Mouse (Mus musculus) liver, postnatal 0 days (tissue): ENCODE measurements around the gene Gm45021. TPM values are rescaled to one million over a fixed set of nuclear protein-coding genes. Genes with fewer than 3 reads are reported as not detected.
A peak's percentile ranks its signal among the peaks of the same experiment; 100 is the strongest.

Source experiments
- ATAC-seq: fragments of 200-750 bp; cut with Nextera tagmentation; 2 replicates; pipeline ENCODE4 v1.8.0; 2017; ENCODE audit warnings: mild to moderate bottlenecking, moderate library complexity
- DNase-seq: peaks from one replicate; pipeline ENCODE4 v3.0.0-alpha.2; 2016
- H3K27ac ChIP-seq: fragments of 300-500 bp; sonication (generic); 2 replicates; pipeline ENCODE4 v1.5.1; 2014; ENCODE audit warnings: antibody characterized with exemption, moderate library complexity, mild to moderate bottlenecking, low read depth
- H3K27me3 ChIP-seq: fragments of 300-500 bp; sonication (generic); 2 replicates; pipeline ENCODE4 v1.6.1; 2014; ENCODE audit warnings: low read length, control low read depth, mixed read lengths; ENCODE audit not compliant: insufficient read depth
- H3K36me3 ChIP-seq: fragments of 300-500 bp; sonication (generic); replicated peaks from 2 replicates; pipeline ENCODE4 v1.6.1; 2014; ENCODE audit warnings: mild to moderate bottlenecking, control low read depth, low read length, moderate library complexity, mixed read lengths; ENCODE audit not compliant: insufficient read depth
- H3K4me1 ChIP-seq: fragments of 300-500 bp; sonication (generic); 2 replicates; pipeline ENCODE4 v1.6.1; 2014; ENCODE audit warnings: antibody characterized with exemption, mild to moderate bottlenecking, control low read depth; ENCODE audit not compliant: insufficient read depth
- H3K4me2 ChIP-seq: fragments of 300-500 bp; sonication (generic); 2 replicates; pipeline ENCODE4 v1.6.1; 2014; ENCODE audit warnings: low read depth, mild to moderate bottlenecking, low read length, moderate library complexity, mixed read lengths
- H3K4me3 ChIP-seq: fragments of 300-500 bp; sonication (generic); 2 replicates; pipeline ENCODE4 v1.5.1; 2014; ENCODE audit warnings: low read depth, low read length
- H3K9ac ChIP-seq: fragments of 300-500 bp; sonication (generic); replicated peaks from 2 replicates; pipeline ENCODE4 v1.6.1; 2014; ENCODE audit warnings: mild to moderate bottlenecking, moderate library complexity
- H3K9me3 ChIP-seq: fragments of 300-500 bp; sonication (generic); 2 replicates; pipeline ENCODE4 v1.6.1; 2016; ENCODE audit warnings: mild to moderate bottlenecking, control low read depth, low read length, mixed read lengths
- CTCF ChIP-seq: sonication (generic); IDR thresholded peaks from 2 replicates; pipeline ENCODE4 v1.5.1; 2016; ENCODE audit warnings: antibody characterized with exemption, low read depth
- EP300 ChIP-seq: IDR thresholded peaks from 2 replicates; pipeline ENCODE4 v1.6.1; 2016; ENCODE audit warnings: antibody characterized with exemption, low read depth, mild to moderate bottlenecking
- WGBS: fragments of 180-500 bp; shearing (Covaris S2); extraction: QIAGEN DNeasy Blood & Tissue Kit; methylation state at CpG from one replicate; pipeline ENCODE4 v1.1.7; 2014; ENCODE audit not compliant: insufficient replicate concordance; 5-methylcytosine and 5-hydroxymethylcytosine counted together
- polyA plus RNA-seq: library from polyadenylated mRNA; unstranded; fragments of >200 nt; fragmentation: Nextera tagmentation; extraction: Ambion mirVana; gene quantifications from 2 replicates; pipeline ENCODE4 v1.2.1, GENCODE M21; 2015

Gene Gm45021
- polyA plus RNA-seq, 1 experiment from 2014 or later: not detected

DNA sequence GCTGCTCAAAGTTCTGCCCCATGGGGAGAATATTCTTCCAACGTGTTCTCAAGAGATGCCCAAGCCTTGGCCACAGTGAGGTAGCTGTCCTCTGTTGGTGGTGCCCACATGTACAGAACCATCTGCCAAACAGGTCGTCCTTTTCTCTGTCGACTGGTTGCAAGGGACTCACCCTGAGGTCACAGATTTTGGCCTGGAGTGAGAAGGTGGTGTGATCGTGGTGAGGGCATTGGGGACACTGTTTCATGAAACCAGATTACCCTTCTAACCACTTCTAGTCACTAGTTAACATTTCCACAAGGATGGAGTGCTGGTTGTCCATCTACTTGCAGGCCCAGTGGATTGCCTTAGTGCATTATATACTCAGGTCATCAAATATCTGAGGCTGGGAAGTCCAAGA is 59.4 kb downstream of the Gm45021 start:
- no peak overlapping the region for H3K9ac ChIP-seq
- H3K4me2 ChIP-seq: no peak overlapping the region
- H3K27me3 ChIP-seq: no peaks in the 10 kb centered on the region
- WGBS: 73% methylated on average over 4 of the region's 4 CpGs
- H3K4me3 ChIP-seq: no peak overlapping the region
- H3K9me3 ChIP-seq: no peaks in the 10 kb centered on the region
- H3K27ac ChIP-seq: no peak overlapping the region
- H3K36me3 ChIP-seq: no peaks in the 10 kb centered on the region
- DNase-seq (no peak), ATAC-seq (no peak)
- peaks cover 4% of the 10 kb centered on the region for H3K4me1 ChIP-seq
- TF ChIP-seq CTCF: no peak
- TF ChIP-seq EP300: no peak

DNA sequence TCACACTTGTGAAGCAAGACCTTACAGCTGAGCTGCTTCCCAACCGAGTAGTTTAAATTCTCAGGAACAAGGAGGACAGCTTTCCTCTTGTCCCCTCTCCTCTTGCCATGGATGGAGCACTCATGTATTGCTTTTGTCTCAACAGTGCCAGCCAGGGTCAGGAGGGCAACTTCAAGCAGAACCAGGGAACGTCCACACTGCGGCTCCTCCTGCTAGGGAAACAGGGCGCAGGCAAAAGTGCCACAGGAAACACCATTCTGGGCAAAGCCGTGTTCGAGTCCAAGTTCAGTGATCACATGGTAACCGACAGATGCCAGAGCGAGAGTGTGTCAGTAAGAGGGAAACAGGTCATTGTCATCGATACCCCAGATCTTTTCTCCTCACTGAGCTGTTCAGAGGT is 60.6 kb downstream of the Gm45021 start:
- DNase-seq (no peak), ATAC-seq (no peak)
- no peaks in the 10 kb centered on the region for H3K36me3 ChIP-seq
- no peaks in the 10 kb centered on the region for H3K27me3 ChIP-seq
- no peaks in the 10 kb centered on the region for H3K9me3 ChIP-seq
- no peak overlapping the region for H3K4me2 ChIP-seq
- no peak for TF ChIP-seq CTCF
- no peak for TF ChIP-seq EP300
- H3K27ac ChIP-seq: no peak overlapping the region
- no peak overlapping the region for H3K9ac ChIP-seq
- WGBS: 78% methylated on average over 9 of the region's 9 CpGs
- peaks cover 4% of the 10 kb centered on the region for H3K4me1 ChIP-seq
- no peak overlapping the region for H3K4me3 ChIP-seq

DNA sequence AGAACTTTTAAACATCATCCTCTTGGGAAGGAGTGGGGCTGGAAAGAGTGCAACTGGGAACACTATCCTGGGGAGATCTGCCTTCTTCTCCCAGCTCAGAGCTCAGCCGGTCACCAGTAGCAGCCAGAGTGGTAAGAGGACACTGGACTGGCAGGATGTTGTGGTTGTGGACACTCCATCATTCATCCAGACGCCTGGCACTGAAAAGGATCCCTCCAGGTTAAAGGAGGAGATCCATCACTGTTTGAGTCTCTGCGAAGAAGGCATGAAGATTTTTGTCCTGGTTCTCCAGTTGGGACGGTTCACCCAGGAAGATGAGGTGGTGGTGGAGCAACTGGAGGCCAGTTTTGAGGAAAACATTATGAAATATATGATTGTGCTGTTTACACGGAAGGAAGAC is 69.3 kb downstream of the Gm45021 start:
- Histone ChIP-seq H3K36me3 (no peaks in the 10 kb centered on the region), H3K27me3 (no peaks in the 10 kb centered on the region), H3K4me2 (no peak overlapping the region), H3K4me3 (no peak overlapping the region), H3K27ac (no peak overlapping the region), H3K4me1 (no peaks in the 10 kb centered on the region), H3K9me3 (no peaks in the 10 kb centered on the region), H3K9ac (no peak overlapping the region)
- TF ChIP-seq CTCF (no peak), EP300 (no peak)
- ATAC-seq (no peak), DNase-seq (peak; percentile 5)
- WGBS: 75% methylated on average over 5 of the region's 5 CpGs

Other genes starting within 250 kb of the Gm45021 start
- gene Krba1, start 194.0 kb upstream of the Gm45021 start, polyA plus RNA-seq: 1.9 and 2.2 TPM in 2 replicates
- 4.9 TPM in 2 replicates for gene Zfp467, start 143.8 kb upstream of the Gm45021 start, polyA plus RNA-seq
- 0.01 and 0.06 TPM in 2 replicates for gene Sspo, start 141.4 kb upstream of the Gm45021 start, polyA plus RNA-seq
- 1.1 and 1.2 TPM in 2 replicates for gene Atp6v0e2, start 52.0 kb upstream of the Gm45021 start, polyA plus RNA-seq
- gene Lrrc61, start 34.8 kb upstream of the Gm45021 start, polyA plus RNA-seq: 2.4 and 2.7 TPM in 2 replicates
- gene Rarres2, start 16.8 kb upstream of the Gm45021 start, polyA plus RNA-seq: 485 and 531 TPM in 2 replicates
- gene Repin1, start 4.3 kb downstream of the Gm45021 start, polyA plus RNA-seq: 14.4 and 14.8 TPM in 2 replicates
- gene Gm44965, start 4.3 kb downstream of the Gm45021 start, polyA plus RNA-seq: not detected in 2 replicates
- 0.93 and 1.8 TPM in 2 replicates for gene Zfp775, start 12.5 kb downstream of the Gm45021 start, polyA plus RNA-seq
- gene AI854703, start 37.2 kb downstream of the Gm45021 start, polyA plus RNA-seq: 0.16 and 0.20 TPM in 2 replicates
- 1.1 TPM in 2 replicates for gene Gimap8, start 57.6 kb downstream of the Gm45021 start, polyA plus RNA-seq
- 10.2 and 10.9 TPM in 2 replicates for gene Gimap9, start 86.5 kb downstream of the Gm45021 start, polyA plus RNA-seq
- 13.5 and 14.5 TPM in 2 replicates for gene Gimap4, start 94.9 kb downstream of the Gm45021 start, polyA plus RNA-seq
- 12.2 and 12.5 TPM in 2 replicates for gene Gimap6, start 118.6 kb downstream of the Gm45021 start, polyA plus RNA-seq
- 1.1 TPM in 1 of 2 replicates, not detected in the other for gene Gm28053, start 129.0 kb downstream of the Gm45021 start, polyA plus RNA-seq
- gene Gimap7, start 129.0 kb downstream of the Gm45021 start, polyA plus RNA-seq: 0.59 and 0.65 TPM in 2 replicates
- 9.2 and 10.0 TPM in 2 replicates for gene Gimap1, start 149.4 kb downstream of the Gm45021 start, polyA plus RNA-seq
- 4.7 and 5.9 TPM in 2 replicates for gene Gimap5, start 156.6 kb downstream of the Gm45021 start, polyA plus RNA-seq
- 0.75 and 0.82 TPM in 2 replicates for gene Gimap3, start 181.2 kb downstream of the Gm45021 start, polyA plus RNA-seq